Mouse (Mus musculus) hindbrain, postnatal 0 days (tissue): ENCODE measurements around the gene St3gal4. TPM values are rescaled to one million over a fixed set of nuclear protein-coding genes. Genes with fewer than 3 reads are reported as not detected.

Experiments used
- ATAC-seq: fragments of 200-750 bp; cut with Nextera tagmentation; 2 replicates; pipeline ENCODE4 v1.8.0; 2017; ENCODE audit warnings: mild to moderate bottlenecking, moderate TSS enrichment, moderate library complexity
- DNase-seq: peaks from one replicate; pipeline ENCODE4 v3.0.0-alpha.2; 2015; ENCODE audit warnings: low spot score
- H3K27ac ChIP-seq: fragments of 300-500 bp; sonication (generic); 2 replicates; pipeline ENCODE4 v1.5.1; 2014; ENCODE audit warnings: mild to moderate bottlenecking
- H3K27me3 ChIP-seq: fragments of 300-500 bp; sonication (generic); 2 replicates; pipeline ENCODE4 v1.6.1; 2014; ENCODE audit warnings: low read length, mixed read lengths; ENCODE audit not compliant: insufficient read depth
- H3K36me3 ChIP-seq: fragments of 300-500 bp; sonication (generic); 2 replicates; pipeline ENCODE4 v1.6.1; 2014; ENCODE audit warnings: low read length, mixed read lengths; ENCODE audit not compliant: insufficient read depth
- H3K4me1 ChIP-seq: fragments of 300-500 bp; sonication (generic); 2 replicates; pipeline ENCODE4 v1.6.1; 2014; ENCODE audit warnings: antibody characterized with exemption, low read length, mixed read lengths; ENCODE audit not compliant: insufficient read depth
- H3K4me2 ChIP-seq: fragments of 300-500 bp; sonication (generic); 2 replicates; pipeline ENCODE4 v1.6.1; 2014; ENCODE audit warnings: low read depth, mild to moderate bottlenecking, low read length, moderate library complexity, mixed read lengths
- H3K4me3 ChIP-seq: fragments of 300-500 bp; sonication (generic); 2 replicates; pipeline ENCODE4 v1.5.1; 2014; ENCODE audit warnings: low read length
- H3K9ac ChIP-seq: fragments of 300-500 bp; sonication (generic); replicated peaks from 2 replicates; pipeline ENCODE4 v1.6.1; 2014; ENCODE audit warnings: mild to moderate bottlenecking, low read length, moderate library complexity, mixed read lengths
- H3K9me3 ChIP-seq: fragments of 300-500 bp; sonication (generic); 2 replicates; pipeline ENCODE4 v1.6.1; 2016; ENCODE audit warnings: low read length, mixed read lengths
- CTCF ChIP-seq: IDR thresholded peaks from 2 replicates; pipeline ENCODE4 v1.5.1; 2016; ENCODE audit warnings: antibody characterized with exemption, control low read depth, low read depth
- WGBS: fragments of 180-500 bp; shearing (Covaris S2); extraction: QIAGEN DNeasy Blood & Tissue Kit; methylation state at CpG from one replicate; pipeline ENCODE4 v1.1.7; 2014; 5-methylcytosine and 5-hydroxymethylcytosine counted together
- polyA plus RNA-seq: library from polyadenylated mRNA; unstranded; fragments of >200 nt; fragmentation: Nextera tagmentation; extraction: Ambion mirVana; gene quantifications from 2 replicates; pipeline ENCODE4 v1.2.1, GENCODE M21; 2015
- total RNA-seq: library from RNA; depleted of rRNA; stranded (reverse); fragments of >200 nt; gene quantifications from 2 replicates; pipeline ENCODE4 v1.2.3, GENCODE M21; 2014

Gene St3gal4
- total and polyA plus RNA-seq, 2 experiments from 2014 or later = 16.4 to 31.4 TPM

DNA sequence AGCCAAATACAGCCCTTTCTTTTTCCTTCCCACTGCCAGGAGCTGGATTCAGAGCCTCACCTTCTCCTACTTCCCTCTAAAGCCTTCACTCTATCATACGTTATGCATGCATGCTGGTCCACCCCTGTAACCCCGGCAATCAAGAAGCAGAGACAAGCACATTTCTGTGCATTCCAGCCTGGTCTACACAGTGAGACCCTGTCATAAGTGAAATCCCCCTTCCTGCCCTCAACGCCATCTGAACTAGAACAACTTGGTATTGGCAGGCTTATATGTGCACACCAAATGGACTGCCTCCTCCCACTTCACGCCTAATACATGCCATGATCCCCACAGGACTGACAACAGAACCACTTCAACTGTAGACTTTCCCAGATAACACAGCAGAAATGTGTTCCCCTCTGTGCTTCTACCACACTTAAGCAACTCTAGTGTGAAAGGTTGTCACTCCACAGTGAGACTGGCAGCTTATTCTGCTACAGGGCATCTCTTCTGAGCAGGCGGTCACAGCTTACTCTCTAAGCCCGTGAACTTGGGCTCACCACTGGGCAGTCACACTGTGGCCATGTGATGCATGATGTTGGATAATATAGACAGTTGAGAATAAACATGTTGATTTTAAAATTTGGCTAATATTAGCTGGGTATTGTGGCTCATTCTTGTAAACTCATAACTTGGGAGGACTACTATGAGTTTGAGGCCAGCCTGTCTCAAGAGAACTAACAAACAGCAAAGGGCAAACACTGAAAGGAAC is 68.2 kb downstream of the St3gal4 start:
- Histone ChIP-seq H3K9me3 (no peaks in the 10 kb centered on the region), H3K4me1 (0 out of 2 replicates have a peak, but pooled peaks cover 4% of the 10 kb centered on the region), H3K36me3 (peaks cover 8% of the 10 kb centered on the region; the same call in 1 of the 2 replicates), H3K27ac (no peak overlapping the region), H3K4me3 (no peak overlapping the region), H3K27me3 (no peaks in the 10 kb centered on the region), H3K4me2 (no peak overlapping the region), H3K9ac (no peak overlapping the region)
- TF ChIP-seq CTCF = no peak
- no peak for ATAC-seq
- 87% methylated on average over 6 of the region's 6 CpGs for WGBS
- no peak for DNase-seq

GRCm38 (mm10) chr9:35049891-35050527 is 69.1 kb downstream of the St3gal4 start:
- H3K9ac ChIP-seq = no peak overlapping the region
- 73% methylated on average over 3 of the region's 3 CpGs for WGBS
- no peak for ATAC-seq

GRCm38 (mm10) chr9:35048449-35048848 is 70.6 kb downstream of the St3gal4 start:
- no peaks in the 10 kb centered on the region for H3K9me3 ChIP-seq
- no peak overlapping the region for H3K4me3 ChIP-seq
- peaks cover 8% of the 10 kb centered on the region; the same call in 1 of the 2 replicates for H3K36me3 ChIP-seq
- no peak for TF ChIP-seq CTCF
- no peak overlapping the region for H3K9ac ChIP-seq
- H3K4me1 ChIP-seq = 0 out of 2 replicates have a peak, but pooled peaks cover 4% of the 10 kb centered on the region
- WGBS = 92% methylated on average over 6 of the region's 6 CpGs
- DNase-seq = no peak
- no peak overlapping the region for H3K4me2 ChIP-seq
- no peak overlapping the region for H3K27ac ChIP-seq
- no peak for ATAC-seq
- H3K27me3 ChIP-seq = no peaks in the 10 kb centered on the region

More at GRCm38 (mm10) chr9:35049891-35050527, 69.1 kb downstream of the St3gal4 start:
- Histone ChIP-seq H3K4me2 (no peak overlapping the region), H3K9me3 (no peaks in the 10 kb centered on the region), H3K27ac (no peak overlapping the region), H3K27me3 (no peaks in the 10 kb centered on the region), H3K36me3 (peaks cover 8% of the 10 kb centered on the region; the same call in 1 of the 2 replicates), H3K4me3 (no peak overlapping the region), H3K4me1 (0 out of 2 replicates have a peak, but pooled peaks cover 4% of the 10 kb centered on the region)
- TF ChIP-seq CTCF = no peak
- DNase-seq = no peak

GRCm38 (mm10) chr9:35045756-35046155 is 73.3 kb downstream of the St3gal4 start:
- H3K4me3 ChIP-seq = no peak overlapping the region
- peaks cover 8% of the 10 kb centered on the region; the same call in 1 of the 2 replicates for H3K36me3 ChIP-seq
- peak; percentile 39 for DNase-seq
- WGBS = 58% methylated on average over 2 of the region's 2 CpGs
- ATAC-seq = peak; percentile 39
- no peaks in the 10 kb centered on the region for H3K9me3 ChIP-seq
- H3K27ac ChIP-seq = no peak overlapping the region
- H3K27me3 ChIP-seq = no peaks in the 10 kb centered on the region
- H3K9ac ChIP-seq = no peak overlapping the region
- H3K4me2 ChIP-seq = no peak overlapping the region
- H3K4me1 ChIP-seq = peaks cover 4% of the 10 kb centered on the region; the same call in 1 of the 2 replicates
- no peak for TF ChIP-seq CTCF

- no peak for TF ChIP-seq CTCF
- DNase-seq = peak; percentile 34
- no peak overlapping the region for H3K27ac ChIP-seq
- peaks cover 8% of the 10 kb centered on the region; the same call in 1 of the 2 replicates for H3K36me3 ChIP-seq
- WGBS = 44% methylated on average over 11 of the region's 11 CpGs
- no peaks in the 10 kb centered on the region for H3K9me3 ChIP-seq
- H3K4me2 ChIP-seq = no peak overlapping the region
- H3K4me3 ChIP-seq = no peak overlapping the region
- peak; percentile 18; the same call in 1 of the 2 replicates for ATAC-seq
- no peak overlapping the region for H3K9ac ChIP-seq
- peaks cover 4% of the 10 kb centered on the region; the same call in 1 of the 2 replicates for H3K4me1 ChIP-seq
- H3K27me3 ChIP-seq = no peaks in the 10 kb centered on the region
Measured at GRCm38 (mm10) chr9:35045031-35045531, 74.0 kb downstream of the St3gal4 start.

DNA sequence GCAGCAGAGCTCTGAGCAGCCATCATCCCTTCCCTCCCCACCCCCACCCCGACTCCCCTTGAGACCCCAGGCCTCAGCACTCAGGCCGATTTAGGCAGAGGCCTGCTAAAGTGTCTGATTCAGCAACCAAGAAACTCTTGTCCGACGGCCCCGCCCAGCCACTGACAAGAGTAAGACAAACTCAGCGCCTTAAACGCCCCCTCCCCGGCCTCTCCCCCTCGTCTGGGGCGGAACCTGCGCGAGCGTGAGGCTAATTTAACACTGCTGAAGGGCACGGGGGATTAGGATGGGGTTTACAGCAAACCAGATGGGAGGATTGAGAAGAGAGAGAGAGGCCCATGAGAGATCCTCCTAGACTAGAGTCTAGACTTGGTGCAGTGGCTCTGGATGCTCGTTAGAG is 74.6 kb downstream of the St3gal4 start:
- no peak overlapping the region for H3K27ac ChIP-seq
- H3K4me1 ChIP-seq = peaks cover 4% of the 10 kb centered on the region; the same call in 1 of the 2 replicates
- H3K4me2 ChIP-seq = no peak overlapping the region
- H3K9me3 ChIP-seq = no peaks in the 10 kb centered on the region
- peaks cover 8% of the 10 kb centered on the region; the same call in 1 of the 2 replicates for H3K36me3 ChIP-seq
- no peak overlapping the region for H3K4me3 ChIP-seq
- WGBS = 30% methylated on average over 15 of the region's 15 CpGs
- ATAC-seq = no peak
- no peak for TF ChIP-seq CTCF
- H3K9ac ChIP-seq = no peak overlapping the region
- no peak for DNase-seq
- H3K27me3 ChIP-seq = no peaks in the 10 kb centered on the region
